Comparison of ENCODE assay signal across 1 mouse cellular context in the genomic region with DNA sequence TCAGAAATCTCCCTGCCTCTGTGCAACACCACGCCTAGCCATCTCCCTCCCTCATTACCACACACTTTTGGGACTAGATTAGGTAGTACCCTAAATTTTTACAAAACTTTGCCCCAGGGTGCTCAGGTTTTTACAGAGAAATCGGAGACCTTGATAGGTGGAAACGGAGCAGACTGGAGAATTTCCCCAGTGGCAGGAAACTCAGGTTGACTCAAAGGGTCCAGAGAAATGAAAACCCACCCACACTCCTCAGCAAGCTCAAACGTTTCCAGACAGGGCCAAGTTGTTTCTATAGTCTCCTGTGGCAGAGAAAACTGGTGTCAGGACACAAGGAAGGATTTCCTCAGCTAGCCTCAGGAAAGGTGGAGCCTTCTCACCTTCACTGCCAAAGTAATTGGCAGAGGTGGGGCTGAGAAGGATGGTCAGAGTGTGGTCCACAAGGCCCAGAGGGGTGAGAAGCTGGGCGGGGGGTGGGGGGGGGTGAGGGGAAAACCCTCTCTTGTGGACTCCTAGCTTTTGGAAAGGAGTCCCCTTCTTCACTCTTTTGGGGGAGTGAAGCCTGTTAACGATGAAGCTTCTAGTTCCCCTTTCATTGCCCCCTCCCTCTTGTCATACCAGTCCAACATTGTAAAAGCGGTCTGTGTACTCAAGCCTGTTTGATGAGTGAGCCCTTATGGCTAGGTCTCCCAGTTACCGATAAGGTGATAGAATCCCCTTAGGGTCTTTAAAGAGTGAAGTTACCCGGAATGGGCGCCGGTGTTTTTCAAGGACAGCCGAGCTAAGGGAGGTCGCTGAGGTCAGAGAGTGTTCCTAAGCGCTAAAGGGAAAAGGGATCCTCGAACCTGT.
TF ChIP-seq lines count a peak whose summit lies in the region.

No protein-coding gene starts in this region.

TF ChIP-seq in CH12.LX, 34 proteins besides CTCF, POLR2A, EP300 and RAD21 (continued from another document):
- TF ChIP-seq CHD1 (IDR thresholded peaks at IDR 0.05; ENCODE audit: low read depth, low read length) (0 out of 2 replicates have a peak, but pooled peaks have one; percentile 27), SIN3A (IDR thresholded peaks at IDR 0.05; ENCODE audit: low read length) (peak; percentile 53; the same call in 1 of the 2 replicates), KAT2A (IDR thresholded peaks at IDR 0.05; ENCODE audit: insufficient replicate concordance, low read length) (no peak)
